Mouse (Mus musculus): ENCODE results near the gene Nt5c. TPM values are rescaled to one million over a fixed set of nuclear protein-coding genes. Genes with fewer than 3 reads are reported as not detected.

Nt5c gene
- polyA plus RNA-seq, 1 experiment from 2014 or later = 91.1 TPM

- Histone ChIP-seq H3K27me3 (no peaks in the 10 kb centered on the region), H3K9ac (no peak overlapping the region), H3K4me1 (no peaks in the 10 kb centered on the region), H3K36me3 (ENCODE audit: poor library complexity, severe bottlenecking) (no peaks in the 10 kb centered on the region), H3K9me3 (replicated peaks) (no peaks in the 10 kb centered on the region), H3K4me2 (no peak overlapping the region), H3K27ac (no peak overlapping the region), H3K4me3 (no peak overlapping the region)
- ATAC-seq = no peak
- 81% methylated on average over 3 of the region's 3 CpGs for WGBS
Observed at GRCm38 (mm10) chr11:115446906-115447305, 44.8 kb downstream of the Nt5c start.

GRCm38 (mm10) chr11:115441417-115441816 lies 50.2 kb downstream of the Nt5c start:
- WGBS = 54% methylated on average over 15 of the region's 15 CpGs
- H3K27me3 ChIP-seq = no peaks in the 10 kb centered on the region
- no peak overlapping the region for H3K4me3 ChIP-seq
- H3K4me2 ChIP-seq = no peak overlapping the region
- no peaks in the 10 kb centered on the region for H3K36me3 ChIP-seq (ENCODE audit: poor library complexity, severe bottlenecking)
- H3K27ac ChIP-seq = no peak overlapping the region
- H3K4me1 ChIP-seq = peaks cover under 1% of the 10 kb centered on the region
- no peak for ATAC-seq
- no peak overlapping the region for H3K9ac ChIP-seq
- peaks cover 7% of the 10 kb centered on the region for H3K9me3 ChIP-seq (replicated peaks)

Small RNA genes within 50 kb of the gene (microRNA-seq; reads per million reads assigned to microRNA genes)
- gene Mir3968 = not detected

Other genes with a start within 250 kb of the Nt5c start
- 0.04 TPM in 1 of 2 replicates, not detected in the other for gene Grin2c, start 224.6 kb downstream of the Nt5c start, polyA plus RNA-seq (2015; fragmentation: Nextera tagmentation; extraction: Ambion mirVana)
- gene Fdxr, start 214.8 kb downstream of the Nt5c start, polyA plus RNA-seq (2015; fragmentation: Nextera tagmentation; extraction: Ambion mirVana) = 19.7 and 20.5 TPM in 2 replicates
- 0.23 and 0.39 TPM in 2 replicates for gene Fads6, start 194.2 kb downstream of the Nt5c start, polyA plus RNA-seq (2015; fragmentation: Nextera tagmentation; extraction: Ambion mirVana)
- gene Otop2, start 184.7 kb downstream of the Nt5c start, polyA plus RNA-seq (2015; fragmentation: Nextera tagmentation; extraction: Ambion mirVana) = not detected in 2 replicates
- gene Ush1g, start 169.8 kb downstream of the Nt5c start, polyA plus RNA-seq (2015; fragmentation: Nextera tagmentation; extraction: Ambion mirVana) = not detected in 2 replicates
- gene Otop3, start 157.1 kb downstream of the Nt5c start, polyA plus RNA-seq (2015; fragmentation: Nextera tagmentation; extraction: Ambion mirVana) = 0.14 TPM in 1 of 2 replicates, not detected in the other
- 32.9 and 36.4 TPM in 2 replicates for gene Hid1, start 124.1 kb downstream of the Nt5c start, polyA plus RNA-seq (2015; fragmentation: Nextera tagmentation; extraction: Ambion mirVana)
- 20.7 and 20.9 TPM in 2 replicates for gene Cdr2l, start 109.9 kb downstream of the Nt5c start, polyA plus RNA-seq (2015; fragmentation: Nextera tagmentation; extraction: Ambion mirVana)
- 246 and 248 TPM in 2 replicates for gene Mrpl58, start 88.1 kb downstream of the Nt5c start, polyA plus RNA-seq (2015; fragmentation: Nextera tagmentation; extraction: Ambion mirVana)
- gene Atp5h, start 71.9 kb downstream of the Nt5c start, polyA plus RNA-seq (2015; fragmentation: Nextera tagmentation; extraction: Ambion mirVana) = 916 and 1,000 TPM in 2 replicates
- 7.0 and 9.9 TPM in 2 replicates for gene Kctd2, start 71.7 kb downstream of the Nt5c start, polyA plus RNA-seq (2015; fragmentation: Nextera tagmentation; extraction: Ambion mirVana)
- not detected in 2 replicates for gene Trim80, start 51.3 kb downstream of the Nt5c start, polyA plus RNA-seq (2015; fragmentation: Nextera tagmentation; extraction: Ambion mirVana)
- gene Slc16a5, start 29.4 kb downstream of the Nt5c start, polyA plus RNA-seq (2015; fragmentation: Nextera tagmentation; extraction: Ambion mirVana) = not detected in 2 replicates
- 11.3 and 13.0 TPM in 2 replicates for gene Armc7, start 16.2 kb downstream of the Nt5c start, polyA plus RNA-seq (2015; fragmentation: Nextera tagmentation; extraction: Ambion mirVana)
- 1,632 and 1,660 TPM in 2 replicates for gene Jpt1, start 22.5 kb upstream of the Nt5c start, polyA plus RNA-seq (2015; fragmentation: Nextera tagmentation; extraction: Ambion mirVana)
- 1,485 and 1,571 TPM in 2 replicates for gene Sumo2, start 44.4 kb upstream of the Nt5c start, polyA plus RNA-seq (2015; fragmentation: Nextera tagmentation; extraction: Ambion mirVana)
- 161 and 179 TPM in 2 replicates for gene Nup85, start 72.6 kb upstream of the Nt5c start, polyA plus RNA-seq (2015; fragmentation: Nextera tagmentation; extraction: Ambion mirVana)
- 81.6 and 87.1 TPM in 2 replicates for gene Mrps7, start 112.1 kb upstream of the Nt5c start, polyA plus RNA-seq (2015; fragmentation: Nextera tagmentation; extraction: Ambion mirVana)
- 23.6 and 29.8 TPM in 2 replicates for gene Gga3, start 112.2 kb upstream of the Nt5c start, polyA plus RNA-seq (2015; fragmentation: Nextera tagmentation; extraction: Ambion mirVana)
- gene Mif4gd, start 121.1 kb upstream of the Nt5c start, polyA plus RNA-seq (2015; fragmentation: Nextera tagmentation; extraction: Ambion mirVana) = 12.4 and 13.4 TPM in 2 replicates
- 37.6 and 37.8 TPM in 2 replicates for gene Slc25a19, start 136.4 kb upstream of the Nt5c start, polyA plus RNA-seq (2015; fragmentation: Nextera tagmentation; extraction: Ambion mirVana)
- 137 and 139 TPM in 2 replicates for gene Grb2, start 216.7 kb upstream of the Nt5c start, polyA plus RNA-seq (2015; fragmentation: Nextera tagmentation; extraction: Ambion mirVana)